Mouse (Mus musculus) midbrain, postnatal 0 days (tissue): ENCODE results near the gene Adamts20. TPM values are rescaled to one million over a fixed set of nuclear protein-coding genes. Genes with fewer than 3 reads are reported as not detected.

ENCODE experiments used
- ATAC-seq: fragments of 200-750 bp; cut with Nextera tagmentation; 2 replicates; pipeline ENCODE4 v1.8.0; 2017; ENCODE audit warnings: moderate number of reproducible peaks, mild to moderate bottlenecking, moderate TSS enrichment, moderate library complexity; ENCODE audit not compliant: low FRiP score
- DNase-seq: peaks from one replicate; pipeline ENCODE4 v3.0.0-alpha.2; 2015; ENCODE audit warnings: low spot score
- H3K27ac ChIP-seq: fragments of 300-500 bp; sonication (generic); 2 replicates; pipeline ENCODE4 v1.5.1; 2014; ENCODE audit warnings: low read depth, mild to moderate bottlenecking, low read length, mixed read lengths
- H3K27me3 ChIP-seq: fragments of 300-500 bp; sonication (generic); 2 replicates; pipeline ENCODE4 v1.6.1; 2014; ENCODE audit warnings: low read length, control low read depth, mixed read lengths; ENCODE audit not compliant: insufficient read depth
- H3K36me3 ChIP-seq: fragments of 300-500 bp; sonication (generic); 2 replicates; pipeline ENCODE4 v1.6.1; 2014; ENCODE audit warnings: low read length, control low read depth, mixed read lengths; ENCODE audit not compliant: insufficient read depth
- H3K4me1 ChIP-seq: fragments of 300-500 bp; sonication (generic); 2 replicates; pipeline ENCODE4 v1.6.1; 2014; ENCODE audit warnings: mild to moderate bottlenecking, control low read depth, antibody characterized with exemption, low read length, mixed read lengths; ENCODE audit not compliant: insufficient read depth
- H3K4me2 ChIP-seq: fragments of 300-500 bp; sonication (generic); 2 replicates; pipeline ENCODE4 v1.6.1; 2014; ENCODE audit warnings: low read depth, mild to moderate bottlenecking, low read length, mixed read lengths; ENCODE audit not compliant: poor library complexity, severe bottlenecking
- H3K4me3 ChIP-seq: fragments of 300-500 bp; sonication (generic); 2 replicates; pipeline ENCODE4 v1.5.1; 2014; ENCODE audit warnings: low read depth, mild to moderate bottlenecking, low read length, moderate library complexity
- H3K9ac ChIP-seq: fragments of 300-500 bp; sonication (generic); replicated peaks from 2 replicates; pipeline ENCODE4 v1.6.1; 2014; ENCODE audit warnings: mild to moderate bottlenecking, low read length, moderate library complexity, mixed read lengths; ENCODE audit not compliant: poor library complexity, severe bottlenecking
- H3K9me3 ChIP-seq: fragments of 300-500 bp; sonication (generic); 2 replicates; pipeline ENCODE4 v1.6.1; 2016; ENCODE audit warnings: low read length, control low read depth
- CTCF ChIP-seq: IDR thresholded peaks from 2 replicates; pipeline ENCODE4 v1.5.1; 2016; ENCODE audit warnings: antibody characterized with exemption, mild to moderate bottlenecking
- WGBS: fragments of 180-500 bp; shearing (Covaris S2); extraction: QIAGEN DNeasy Blood & Tissue Kit; methylation state at CpG from one replicate; pipeline ENCODE4 v1.1.7; 2014; 5-methylcytosine and 5-hydroxymethylcytosine counted together
- polyA plus RNA-seq: library from polyadenylated mRNA; unstranded; fragments of >200 nt; fragmentation: Nextera tagmentation; extraction: Ambion mirVana; gene quantifications from 2 replicates; pipeline ENCODE4 v1.2.1, GENCODE M21; 2015
- total RNA-seq: library from RNA; depleted of rRNA; stranded (reverse); fragments of >200 nt; gene quantifications from 2 replicates; pipeline ENCODE4 v1.2.3, GENCODE M21; 2014

Gene Adamts20
- total and polyA plus RNA-seq, 2 experiments from 2014 or later, result 3.0 to 5.8 TPM

DNA sequence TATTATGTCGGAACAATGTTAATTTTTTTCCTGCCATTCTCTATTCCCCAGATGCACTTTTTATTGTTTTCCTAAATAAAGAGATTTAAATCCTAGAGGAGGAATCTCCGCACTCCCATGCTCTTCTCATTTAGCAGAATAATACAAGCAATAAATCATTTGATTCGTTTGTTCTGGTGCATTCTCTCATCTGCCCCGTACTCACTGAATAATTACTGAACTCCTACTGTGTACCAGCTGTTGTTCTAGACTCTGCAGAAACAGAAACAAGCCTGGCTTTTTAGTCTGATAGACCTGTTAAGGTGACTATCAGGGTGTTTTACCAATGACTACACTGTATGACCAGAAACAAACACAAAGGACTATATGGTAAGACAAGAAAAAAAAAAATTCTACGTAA is 29.7 kb downstream of the Adamts20 start:
- ATAC-seq (no peak), DNase-seq (peak; percentile 54)
- Histone ChIP-seq H3K36me3 (no peaks in the 10 kb centered on the region), H3K27ac (no peak overlapping the region), H3K27me3 (no peaks in the 10 kb centered on the region), H3K4me1 (no peaks in the 10 kb centered on the region), H3K9ac (no peak overlapping the region), H3K4me3 (no peak overlapping the region), H3K4me2 (no peak overlapping the region), H3K9me3 (no peaks in the 10 kb centered on the region)
- WGBS, result 72% methylated on average over 5 of the region's 5 CpGs
- no peak for TF ChIP-seq CTCF

DNA sequence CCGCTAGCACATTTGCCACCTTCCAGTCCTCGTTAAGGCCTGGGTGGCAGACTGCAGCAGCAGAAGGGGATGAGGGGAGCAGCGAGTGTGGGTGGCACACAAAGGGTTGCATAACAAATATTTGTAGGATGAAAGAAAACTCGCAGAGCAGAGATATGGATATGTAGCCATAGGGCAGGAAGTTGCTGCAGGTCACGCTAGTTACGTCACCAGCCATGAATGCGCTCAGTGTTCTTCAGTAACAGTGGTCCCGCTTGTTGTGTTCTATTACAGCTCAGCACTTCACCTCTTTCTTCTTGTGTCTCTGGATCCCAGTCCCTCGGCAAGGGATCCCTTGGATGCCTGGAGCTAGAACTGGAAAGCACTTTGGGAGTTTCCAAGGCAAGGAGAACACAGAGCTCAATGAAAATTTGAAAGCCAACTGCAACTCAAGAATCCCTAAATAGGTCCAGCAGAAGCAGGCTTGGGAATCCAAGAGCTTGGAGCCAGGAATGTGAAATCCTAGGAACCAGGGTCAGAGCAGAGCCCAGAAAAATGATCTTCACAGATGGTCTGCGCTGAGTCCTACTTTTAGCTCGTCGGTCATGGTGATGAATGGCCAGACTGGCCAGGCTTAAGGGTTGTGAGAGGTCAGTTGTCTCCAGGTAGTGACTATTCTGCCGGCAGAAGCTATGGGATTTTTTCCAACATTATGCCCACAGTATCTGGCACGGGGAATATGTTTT is 34.4 kb downstream of the Adamts20 start:
- no peak for DNase-seq

DNA sequence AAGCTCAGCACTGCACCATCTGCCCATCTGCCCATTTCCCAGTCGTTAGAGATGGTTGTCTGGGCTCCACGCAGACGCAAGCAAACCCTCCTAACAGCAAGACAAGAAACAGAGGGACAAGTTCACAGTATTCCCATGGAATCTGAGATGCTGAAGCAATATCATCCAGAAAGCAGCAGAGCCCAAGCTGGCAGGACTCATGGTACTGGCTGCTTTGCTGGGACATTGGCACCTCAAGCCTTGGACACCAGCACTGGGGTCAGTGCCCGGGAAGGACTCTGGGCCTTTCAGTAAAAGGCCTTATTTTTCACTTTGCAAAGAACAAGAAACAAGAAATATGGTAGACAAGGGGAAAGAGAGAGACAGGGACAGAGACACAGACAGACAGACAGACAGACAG is 36.5 kb downstream of the Adamts20 start:
- Histone ChIP-seq H3K4me1 (no peaks in the 10 kb centered on the region), H3K27ac (no peak overlapping the region), H3K4me2 (no peak overlapping the region), H3K36me3 (no peaks in the 10 kb centered on the region), H3K9me3 (no peaks in the 10 kb centered on the region), H3K9ac (no peak overlapping the region), H3K4me3 (no peak overlapping the region), H3K27me3 (no peaks in the 10 kb centered on the region)
- TF ChIP-seq CTCF, result no peak
- 91% methylated on average over 4 of the region's 4 CpGs for WGBS
- DNase-seq (no peak), ATAC-seq (no peak)

More for the DNA sequence above, 34.4 kb downstream of the Adamts20 start:
- Histone ChIP-seq H3K27me3 (no peaks in the 10 kb centered on the region), H3K9ac (no peak overlapping the region), H3K4me1 (no peaks in the 10 kb centered on the region), H3K9me3 (no peaks in the 10 kb centered on the region), H3K4me3 (no peak overlapping the region), H3K27ac (no peak overlapping the region), H3K36me3 (no peaks in the 10 kb centered on the region), H3K4me2 (no peak overlapping the region)
- 84% methylated on average over 14 of the region's 14 CpGs for WGBS
- no peak for ATAC-seq
- TF ChIP-seq CTCF, result no peak

DNA sequence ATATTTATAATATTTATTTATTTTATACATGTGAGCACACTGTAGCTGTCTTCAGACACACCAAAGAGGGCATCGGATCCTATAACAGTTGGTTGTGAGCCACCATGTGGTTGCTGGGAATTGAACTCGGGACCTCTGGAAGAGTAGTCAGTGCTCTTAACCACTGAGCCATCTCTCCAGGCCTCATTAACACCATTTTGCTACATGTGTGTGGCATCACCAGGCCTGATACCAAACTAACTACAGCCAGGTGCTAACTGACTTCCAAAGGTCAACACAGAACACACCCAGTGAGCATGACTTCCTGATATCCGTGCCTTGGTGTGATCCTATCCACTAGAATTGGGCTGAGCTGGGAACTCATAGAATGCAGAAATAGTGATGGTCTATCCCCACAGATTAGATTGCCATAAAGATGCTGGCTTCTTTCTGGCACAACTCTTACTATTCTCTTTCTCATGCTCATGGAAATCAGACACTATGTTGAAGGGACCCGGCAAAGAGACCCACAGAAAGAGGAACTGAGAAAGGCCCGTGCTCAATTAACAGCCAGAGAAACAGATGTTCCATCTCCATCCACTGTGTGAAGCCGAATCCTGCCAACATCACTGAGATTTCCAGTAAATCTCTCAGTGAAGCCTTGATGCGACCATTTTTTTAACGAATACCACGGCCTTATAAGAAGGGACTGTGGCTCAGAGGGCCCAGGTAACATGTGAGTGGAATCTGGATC is 37.6 kb downstream of the Adamts20 start:
- ATAC-seq (no peak), DNase-seq (no peak)
- Histone ChIP-seq H3K4me3 (no peak overlapping the region), H3K4me1 (no peaks in the 10 kb centered on the region), H3K9me3 (no peaks in the 10 kb centered on the region), H3K27me3 (no peaks in the 10 kb centered on the region), H3K36me3 (no peaks in the 10 kb centered on the region), H3K27ac (no peak overlapping the region), H3K9ac (no peak overlapping the region), H3K4me2 (no peak overlapping the region)
- no peak for TF ChIP-seq CTCF
- WGBS, result 91% methylated on average over 9 of the region's 9 CpGs

DNA sequence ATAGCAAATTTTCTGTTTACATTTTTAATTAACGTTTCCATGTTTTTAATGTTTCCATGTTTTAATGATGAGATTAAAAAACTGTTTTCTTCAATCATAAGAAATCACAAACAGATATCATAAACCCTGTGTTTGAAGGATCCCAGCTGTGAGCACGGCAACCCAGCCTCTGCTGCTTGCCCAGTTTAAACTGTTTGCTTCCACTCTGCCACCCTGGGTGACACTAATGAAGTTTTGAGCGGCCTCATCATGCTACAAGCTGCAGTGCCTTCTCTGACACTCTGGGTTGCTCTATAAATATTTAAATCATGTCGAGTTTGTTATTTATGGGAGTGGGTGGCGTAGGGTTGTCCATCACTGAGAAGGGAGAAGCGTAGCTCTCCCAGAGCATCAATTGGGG is 44.7 kb downstream of the Adamts20 start:
- H3K4me1 ChIP-seq, result 0 out of 2 replicates have a peak, but pooled peaks cover 3% of the 10 kb centered on the region
- no peak for TF ChIP-seq CTCF
- H3K9ac ChIP-seq, result no peak overlapping the region
- no peak overlapping the region for H3K27ac ChIP-seq
- DNase-seq (no peak), ATAC-seq (no peak)
- 50% methylated on average over 6 of the region's 6 CpGs for WGBS
- H3K4me3 ChIP-seq, result no peak overlapping the region
- H3K36me3 ChIP-seq, result no peaks in the 10 kb centered on the region
- no peaks in the 10 kb centered on the region for H3K9me3 ChIP-seq
- no peaks in the 10 kb centered on the region for H3K27me3 ChIP-seq
- H3K4me2 ChIP-seq, result no peak overlapping the region

DNA sequence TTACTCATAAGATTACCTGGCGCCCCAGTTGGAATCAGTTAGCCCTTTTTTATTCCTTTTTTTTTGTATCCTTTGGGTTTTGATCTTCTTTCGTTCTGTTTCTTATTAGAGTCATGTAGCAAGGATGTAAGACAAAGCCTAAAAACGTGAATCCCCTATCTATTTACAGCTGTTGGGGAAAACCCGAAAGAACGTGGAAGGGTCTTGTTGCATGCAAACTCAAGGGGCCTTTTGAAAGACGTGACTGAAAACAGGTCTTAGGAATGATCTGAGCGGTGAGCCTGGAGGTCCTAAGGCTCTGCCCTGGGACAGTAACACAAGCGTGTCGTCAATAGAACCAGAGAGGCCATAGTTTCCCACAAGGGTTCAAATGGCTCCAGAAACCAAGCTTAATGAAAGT is 46.1 kb downstream of the Adamts20 start:
- no peaks in the 10 kb centered on the region for H3K9me3 ChIP-seq
- no peak overlapping the region for H3K9ac ChIP-seq
- H3K4me1 ChIP-seq, result 0 out of 2 replicates have a peak, but pooled peaks cover 3% of the 10 kb centered on the region
- 96% methylated on average over 9 of the region's 9 CpGs for WGBS
- DNase-seq (no peak), ATAC-seq (no peak)
- H3K4me2 ChIP-seq, result no peak overlapping the region
- H3K27me3 ChIP-seq, result no peaks in the 10 kb centered on the region
- H3K4me3 ChIP-seq, result no peak overlapping the region
- TF ChIP-seq CTCF, result no peak
- no peak overlapping the region for H3K27ac ChIP-seq
- no peaks in the 10 kb centered on the region for H3K36me3 ChIP-seq
